In the genomic region with DNA sequence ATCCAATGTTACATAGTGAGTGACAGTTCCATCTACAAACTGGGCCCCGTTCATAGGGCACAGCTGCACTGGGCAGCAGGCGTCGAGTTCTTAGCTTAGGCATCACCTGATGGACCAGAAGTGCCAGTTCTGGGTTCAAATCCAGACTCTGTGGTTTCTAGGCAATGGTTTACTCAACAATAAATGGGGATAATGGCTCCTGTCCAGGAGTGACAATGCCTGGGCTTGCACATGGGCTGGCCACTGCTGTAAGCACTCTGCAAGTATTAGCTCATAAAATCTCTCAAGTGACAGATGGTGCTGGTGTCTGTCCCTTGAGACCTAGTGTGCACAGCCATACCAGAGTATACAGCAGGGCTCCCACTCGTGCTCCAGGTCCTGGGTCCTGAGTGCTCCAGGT, we compare ENCODE assay signal across 13 mouse cellular contexts.
A peak's percentile ranks its signal among the peaks of the same experiment; 100 is the strongest.
DNase-seq lines count a peak whose midpoint lies in the region; ATAC-seq lines count a peak whose summit lies in the region.
"Had no signal": no experiment of that assay in that cellular context is flagged by ENCODE, and none has a peak within 500 bp of the region (broad histone marks: within the 10 kb centered on the region; RNA-seq: fewer than 3 reads in every experiment).

No protein-coding gene starts in this region.

- H3K27me3 ChIP-seq in hindbrain, embryonic 10.5 days (ENCODE audit: insufficient read depth, poor library complexity, severe bottlenecking) = no peaks in the 10 kb centered on the region
- no peaks in the 10 kb centered on the region for H3K27me3 ChIP-seq in hindbrain, embryonic 11.5 days (ENCODE audit: control insufficient read depth, insufficient read depth, low read length)
- H3K27me3 ChIP-seq in neural tube, embryonic 12.5 days (replicated peaks) = no peaks in the 10 kb centered on the region
- H3K27me3 ChIP-seq in intestine, embryonic 14.5 days (replicated peaks; ENCODE audit: control insufficient read depth, insufficient read depth, low read length) = no peaks in the 10 kb centered on the region

- H3K4me1 ChIP-seq in hindbrain, embryonic 10.5 days (replicated peaks) = peaks cover 47% of the 10 kb centered on the region
- H3K4me1 ChIP-seq in hindbrain, embryonic 11.5 days (replicated peaks; ENCODE audit: control insufficient read depth, insufficient read depth, low read length) = peaks cover 4% of the 10 kb centered on the region; the same call in 1 of the 2 replicates
- peaks cover 23% of the 10 kb centered on the region for H3K4me1 ChIP-seq in neural tube, embryonic 12.5 days
- peaks cover 39% of the 10 kb centered on the region for H3K4me1 ChIP-seq in intestine, embryonic 14.5 days (replicated peaks; ENCODE audit: control insufficient read depth, insufficient read depth, low read length)

- ATAC-seq in hindbrain, embryonic 11.5 days (ENCODE audit: low FRiP score) = no peak
- ATAC-seq in neural tube, embryonic 12.5 days (ENCODE audit: low FRiP score, low read depth) = 0 out of 2 replicates have a peak, but pooled peaks have one; percentile 34
- no peak for ATAC-seq in intestine, embryonic 14.5 days (replicated peaks; ENCODE audit: low FRiP score, low TSS enrichment, low read depth)
- ATAC-seq: activated CD4-positive, CD25-positive, alpha-beta regulatory T cell, adult 4 months had no signal

- no peak overlapping the region for H3K9ac ChIP-seq in hindbrain, embryonic 11.5 days (ENCODE audit: low read depth, low read length)
- H3K9ac ChIP-seq in neural tube, embryonic 12.5 days = no peak overlapping the region
- H3K9ac ChIP-seq in intestine, embryonic 14.5 days (ENCODE audit: low read length) = no peak overlapping the region
- H3K9ac ChIP-seq: liver, embryonic 14.5 days had no signal

- no peak overlapping the region for H3K4me3 ChIP-seq in hindbrain, embryonic 10.5 days
- H3K4me3 ChIP-seq in hindbrain, embryonic 11.5 days (ENCODE audit: low read depth, low read length) = no peak overlapping the region
- no peak overlapping the region for H3K4me3 ChIP-seq in neural tube, embryonic 12.5 days
- H3K4me3 ChIP-seq in intestine, embryonic 14.5 days (ENCODE audit: low read depth, low read length) = no peak overlapping the region

- 95% methylated on average over 4 of the region's 4 CpGs for WGBS in hindbrain, embryonic 10.5 days
- WGBS in hindbrain, embryonic 11.5 days = 89% methylated on average over 4 of the region's 4 CpGs
- 82% methylated on average over 4 of the region's 4 CpGs for WGBS in neural tube, embryonic 12.5 days
- WGBS in intestine, embryonic 14.5 days = 82% methylated on average over 4 of the region's 4 CpGs

- DNase-seq in hindbrain, embryonic 10.5 days (ENCODE audit: low spot score) = no peak
- no peak for DNase-seq in hindbrain, embryonic 11.5 days (ENCODE audit: low spot score)
- no peak for DNase-seq in neural tube, embryonic 10.5 days (ENCODE audit: extremely low spot score, low spot score)
- no peak for DNase-seq in intestine, embryonic 14.5 days (ENCODE audit: low spot score)
- no peak for DNase-seq in frontal cortex, adult 2 months (ENCODE audit: extremely low spot score in 1 of 2, low spot score in 1 of 2)
- DNase-seq in c-Kit-positive CD71-positive TER-119-positive erythroid progenitor cells, embryonic 14.5 days (ENCODE audit: low spot score) = no peak
- DNase-seq: cerebellum, adult 2 months; kidney, adult 11 months; layer of hippocampus, adult 9-11 months had no signal

- peak overlapping the region; percentile 77; the same call in 1 of the 2 replicates for H3K27ac ChIP-seq in hindbrain, embryonic 10.5 days
- H3K27ac ChIP-seq in hindbrain, embryonic 11.5 days (ENCODE audit: low read depth, low read length) = no peak overlapping the region
- no peak overlapping the region for H3K27ac ChIP-seq in neural tube, embryonic 12.5 days
- peak overlapping the region; percentile 70; the same call in 1 of the 2 replicates for H3K27ac ChIP-seq in intestine, embryonic 14.5 days (ENCODE audit: low read depth)
- H3K27ac ChIP-seq: liver, embryonic 14.5 days had no signal

- no peaks in the 10 kb centered on the region for H3K36me3 ChIP-seq in hindbrain, embryonic 10.5 days
- H3K36me3 ChIP-seq in hindbrain, embryonic 11.5 days (ENCODE audit: control insufficient read depth, insufficient read depth, low read length) = no peaks in the 10 kb centered on the region
- no peaks in the 10 kb centered on the region for H3K36me3 ChIP-seq in neural tube, embryonic 12.5 days
- H3K36me3 ChIP-seq in intestine, embryonic 14.5 days (ENCODE audit: control insufficient read depth, insufficient read depth, low read length) = 0 out of 2 replicates have a peak, but pooled peaks cover 2% of the 10 kb centered on the region

- H3K9me3 ChIP-seq in hindbrain, embryonic 10.5 days = no peaks in the 10 kb centered on the region
- no peaks in the 10 kb centered on the region for H3K9me3 ChIP-seq in hindbrain, embryonic 11.5 days (ENCODE audit: control insufficient read depth, low read length)
- 0 out of 2 replicates have a peak, but pooled peaks cover 5% of the 10 kb centered on the region for H3K9me3 ChIP-seq in neural tube, embryonic 12.5 days
- no peaks in the 10 kb centered on the region for H3K9me3 ChIP-seq in intestine, embryonic 14.5 days (ENCODE audit: control insufficient read depth, low read length)

- no peak overlapping the region for H3K4me2 ChIP-seq in hindbrain, embryonic 11.5 days (replicated peaks; ENCODE audit: low read depth, low read length)
- H3K4me2 ChIP-seq in neural tube, embryonic 12.5 days (replicated peaks) = no peak overlapping the region
- H3K4me2 ChIP-seq in intestine, embryonic 14.5 days (ENCODE audit: low read length) = no peak overlapping the region
- H3K4me2 ChIP-seq: midbrain, embryonic 11.5 days had no signal

Comparison
In these comparisons a context has a peak if more than half of its experiments do, and no peak if none do; other contexts are left out.
1. H3K27ac ChIP-seq: peak in hindbrain, embryonic 10.5 days (single experiment) and intestine, embryonic 14.5 days (single experiment); none in hindbrain, embryonic 11.5 days (single experiment) and neural tube, embryonic 12.5 days (single experiment).